17 mouse cellular contexts compared by ENCODE assay signal in the genomic region with DNA sequence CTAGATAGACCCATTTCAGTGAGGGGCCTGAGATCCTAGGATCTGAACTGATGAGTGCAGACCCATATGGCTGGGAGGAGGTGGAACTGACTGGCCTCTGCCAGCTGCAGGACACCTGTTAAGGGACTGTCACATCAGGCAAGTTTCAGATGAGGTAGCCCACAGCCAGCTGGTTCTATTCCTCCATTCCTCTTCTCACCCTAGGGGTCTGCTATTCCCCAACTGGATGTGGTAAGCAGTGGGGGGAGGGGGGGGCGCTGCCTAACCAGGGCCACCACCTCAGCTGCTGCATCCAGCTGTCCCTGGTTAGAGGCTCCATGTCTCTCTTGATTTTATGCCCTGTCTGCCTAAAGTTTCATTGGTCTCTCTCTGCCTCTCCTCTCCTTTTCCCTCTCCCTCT.
"Had no signal": no experiment of that assay in that cellular context is flagged by ENCODE, and none has a peak within 500 bp of the region (broad histone marks: within the 10 kb centered on the region; RNA-seq: fewer than 3 reads in every experiment).

No protein-coding gene starts in this region.

- H3K9me3 ChIP-seq: liver, embryonic 12.5 days; lung, embryonic 15.5 days; midbrain, embryonic 10.5 days; midbrain, embryonic 15.5 days; neural tube, embryonic 13.5 days; stomach, embryonic 15.5 days had no signal

- H3K4me3 ChIP-seq: left cerebral cortex, adult 2 months; liver, embryonic 12.5 days; lung, embryonic 15.5 days; midbrain, embryonic 10.5 days; midbrain, embryonic 15.5 days; neural tube, embryonic 13.5 days; stomach, embryonic 15.5 days had no signal

- DNase-seq: kidney, adult 9 months; kidney, postnatal 4 days; lung, postnatal 4 days; right cerebral cortex, adult 18-20 months; spleen, adult 18-20 months; thymus, adult 2 months; thymus, postnatal 25 days had no signal

- H3K27me3 ChIP-seq: liver, embryonic 12.5 days; lung, embryonic 15.5 days; midbrain, embryonic 15.5 days; neural tube, embryonic 13.5 days; stomach, embryonic 15.5 days had no signal

- H3K4me1 ChIP-seq: lung, embryonic 15.5 days; midbrain, embryonic 15.5 days had no signal

- ATAC-seq: inflammation-experienced regulatory T-cells, adult 6 months; intestine, postnatal 0 days; liver, embryonic 12.5 days; midbrain, embryonic 15.5 days had no signal

- H3K27ac ChIP-seq: kidney, postnatal 0 days; left cerebral cortex, adult 2 months; liver, embryonic 12.5 days; lung, embryonic 15.5 days; midbrain, embryonic 10.5 days; midbrain, embryonic 15.5 days; neural tube, embryonic 13.5 days; stomach, embryonic 15.5 days had no signal

- H3K9ac ChIP-seq: liver, embryonic 12.5 days; lung, embryonic 15.5 days; midbrain, embryonic 15.5 days; neural tube, embryonic 13.5 days; stomach, embryonic 15.5 days had no signal

- H3K4me2 ChIP-seq: liver, embryonic 12.5 days; lung, embryonic 15.5 days; midbrain, embryonic 15.5 days; neural tube, embryonic 13.5 days; stomach, embryonic 15.5 days had no signal

- H3K36me3 ChIP-seq: liver, embryonic 12.5 days; lung, embryonic 15.5 days; midbrain, embryonic 10.5 days; midbrain, embryonic 15.5 days; neural tube, embryonic 13.5 days; stomach, embryonic 15.5 days had no signal
